Mouse (Mus musculus): ENCODE measurements around the gene Duox1. TPM values are rescaled to one million over a fixed set of nuclear protein-coding genes. Genes with fewer than 3 reads are reported as not detected.

Duox1 gene
- polyA plus RNA-seq, 1 experiment from 2014 or later: 0.36 TPM

- 93% methylated on average over 3 of the region's 3 CpGs for WGBS
- Histone ChIP-seq H3K9me3 (ENCODE audit: control insufficient read depth, low read depth, low read length) (no peaks in the 10 kb centered on the region), H3K4me1 (ENCODE audit: control insufficient read depth, insufficient read depth, low read length) (peaks cover 12% of the 10 kb centered on the region; the same call in 1 of the 2 replicates), H3K4me2 (replicated peaks; ENCODE audit: low read depth, low read length) (no peak overlapping the region), H3K9ac (replicated peaks; ENCODE audit: low read depth, low read length) (no peak overlapping the region), H3K27me3 (ENCODE audit: control insufficient read depth, insufficient read depth, low read length) (no peaks in the 10 kb centered on the region), H3K4me3 (ENCODE audit: low read depth, low read length) (no peak overlapping the region), H3K27ac (ENCODE audit: low read length) (no peak overlapping the region), H3K36me3 (ENCODE audit: control insufficient read depth, insufficient read depth, low read length) (no peaks in the 10 kb centered on the region)
- ATAC-seq (ENCODE audit: insufficient number of reproducible peaks, insufficient read depth, low FRiP score, low read depth): no peak
These were observed 31.8 kb downstream of the Duox1 start for GRCm38 (mm10) chr2:122347257-122347656.

GRCm38 (mm10) chr2:122348531-122349131, 33.2 kb downstream of the Duox1 start:
- Histone ChIP-seq H3K9me3 (ENCODE audit: control insufficient read depth, low read depth, low read length) (no peaks in the 10 kb centered on the region), H3K4me3 (ENCODE audit: low read depth, low read length) (peak overlapping the region; percentile 51), H3K4me1 (ENCODE audit: control insufficient read depth, insufficient read depth, low read length) (peaks cover 12% of the 10 kb centered on the region; the same call in 1 of the 2 replicates), H3K36me3 (ENCODE audit: control insufficient read depth, insufficient read depth, low read length) (peaks cover 3% of the 10 kb centered on the region; the same call in 1 of the 2 replicates), H3K4me2 (replicated peaks; ENCODE audit: low read depth, low read length) (peak overlapping the region; percentile 68), H3K27ac (ENCODE audit: low read length) (peak overlapping the region; percentile 97), H3K27me3 (ENCODE audit: control insufficient read depth, insufficient read depth, low read length) (no peaks in the 10 kb centered on the region), H3K9ac (replicated peaks; ENCODE audit: low read depth, low read length) (peak overlapping the region; percentile 55)
- WGBS: under 1% methylated on average over 57 of the region's 63 CpGs
- peak; percentile 86 for ATAC-seq (ENCODE audit: insufficient number of reproducible peaks, insufficient read depth, low FRiP score, low read depth)

DNA sequence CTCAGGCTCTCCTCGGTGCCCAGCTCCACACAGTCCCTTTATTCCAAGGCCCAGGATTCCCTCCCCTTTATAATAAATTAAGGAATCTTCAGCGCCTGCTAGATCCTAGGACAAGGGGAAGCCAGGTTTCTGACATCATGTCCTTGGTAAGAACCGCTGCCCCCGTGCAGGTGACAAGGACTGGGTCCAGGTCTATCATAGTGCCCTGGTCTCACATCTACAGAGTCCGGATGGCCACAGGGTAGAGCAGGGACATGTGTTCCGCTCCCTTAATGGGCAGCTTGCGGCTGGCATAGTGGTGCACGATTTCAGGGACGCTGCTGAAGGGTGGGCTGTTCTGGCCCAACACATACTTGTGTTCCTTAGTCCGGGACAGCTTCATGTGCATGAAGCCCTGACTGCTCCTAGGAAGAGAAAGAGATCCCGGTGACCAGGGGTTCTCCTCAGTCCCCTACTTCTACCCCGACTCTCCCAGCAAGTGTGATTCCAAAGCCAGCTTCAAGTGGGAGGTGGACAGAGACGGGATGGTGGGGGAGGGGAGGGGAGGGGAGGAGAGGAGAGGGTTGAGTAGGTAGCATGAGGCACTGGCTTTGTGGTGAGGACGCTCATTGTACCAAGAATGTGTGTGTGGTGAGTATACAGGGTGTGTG, 33.8 kb downstream of the Duox1 start:
- peaks cover 12% of the 10 kb centered on the region; the same call in 1 of the 2 replicates for H3K4me1 ChIP-seq (ENCODE audit: control insufficient read depth, insufficient read depth, low read length)
- peaks cover 5% of the 10 kb centered on the region; the same call in 1 of the 2 replicates for H3K36me3 ChIP-seq (ENCODE audit: control insufficient read depth, insufficient read depth, low read length)
- no peaks in the 10 kb centered on the region for H3K27me3 ChIP-seq (ENCODE audit: control insufficient read depth, insufficient read depth, low read length)
- peak overlapping the region; percentile 68 for H3K4me2 ChIP-seq (replicated peaks; ENCODE audit: low read depth, low read length)
- peak overlapping the region; percentile 97 for H3K27ac ChIP-seq (ENCODE audit: low read length)
- WGBS: 9% methylated on average over 14 of the region's 14 CpGs
- H3K9ac ChIP-seq (replicated peaks; ENCODE audit: low read depth, low read length): peak overlapping the region; percentile 55
- H3K9me3 ChIP-seq (ENCODE audit: control insufficient read depth, low read depth, low read length): no peaks in the 10 kb centered on the region
- peak; percentile 43 for ATAC-seq (ENCODE audit: insufficient number of reproducible peaks, insufficient read depth, low FRiP score, low read depth)
- peak overlapping the region; percentile 51 for H3K4me3 ChIP-seq (ENCODE audit: low read depth, low read length)

DNA sequence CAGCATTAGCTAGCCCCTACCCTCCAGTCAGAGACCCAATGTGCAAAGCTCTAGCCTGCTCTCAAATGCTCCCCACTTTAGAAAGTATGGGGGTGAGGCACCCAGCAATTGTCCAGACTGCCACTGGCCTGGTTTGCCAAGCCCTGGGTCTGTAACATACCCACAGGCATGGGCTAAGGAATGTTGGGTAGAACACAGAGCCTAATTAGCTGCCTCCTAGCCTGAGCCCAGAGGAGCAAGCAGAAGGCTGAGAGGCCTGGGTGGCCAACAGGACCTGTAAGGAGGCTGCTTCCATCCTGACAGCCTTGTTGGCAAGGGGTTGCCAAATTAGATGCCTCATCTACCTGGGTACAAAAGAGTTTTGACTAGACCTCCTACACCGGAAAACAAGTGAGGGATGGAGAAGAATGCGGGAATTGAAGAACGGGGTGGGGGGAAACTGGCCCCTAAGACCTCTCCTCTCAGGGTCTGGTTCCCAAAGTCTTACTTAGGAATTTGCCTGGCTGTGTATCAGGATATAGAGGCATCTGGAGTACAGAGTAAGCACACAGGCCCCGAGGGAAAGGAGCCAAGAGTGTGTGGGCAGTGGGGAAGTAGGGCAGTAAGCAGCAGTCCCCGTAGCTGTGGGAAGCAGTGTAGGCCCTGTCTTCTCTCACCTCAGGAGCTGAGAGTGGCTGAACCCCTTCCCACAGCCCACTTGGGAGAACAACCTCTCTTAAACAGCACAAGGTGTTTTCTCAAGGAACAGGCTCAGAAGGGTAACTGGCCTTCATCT, 35.9 kb downstream of the Duox1 start:
- Histone ChIP-seq H3K27ac (ENCODE audit: low read length) (peak overlapping the region; percentile 48; the same call in 1 of the 2 replicates), H3K27me3 (ENCODE audit: control insufficient read depth, insufficient read depth, low read length) (no peaks in the 10 kb centered on the region), H3K9me3 (ENCODE audit: control insufficient read depth, low read depth, low read length) (no peaks in the 10 kb centered on the region), H3K4me1 (ENCODE audit: control insufficient read depth, insufficient read depth, low read length) (peaks cover 12% of the 10 kb centered on the region; the same call in 1 of the 2 replicates), H3K4me3 (ENCODE audit: low read depth, low read length) (no peak overlapping the region), H3K9ac (replicated peaks; ENCODE audit: low read depth, low read length) (no peak overlapping the region), H3K36me3 (ENCODE audit: control insufficient read depth, insufficient read depth, low read length) (peaks cover 9% of the 10 kb centered on the region), H3K4me2 (replicated peaks; ENCODE audit: low read depth, low read length) (no peak overlapping the region)
- 71% methylated on average over 5 of the region's 5 CpGs for WGBS
- no peak for ATAC-seq (ENCODE audit: insufficient number of reproducible peaks, insufficient read depth, low FRiP score, low read depth)

GRCm38 (mm10) chr2:122351931-122352329, 36.5 kb downstream of the Duox1 start:
- no peak for ATAC-seq (ENCODE audit: insufficient number of reproducible peaks, insufficient read depth, low FRiP score, low read depth)
- no peak overlapping the region for H3K9ac ChIP-seq (replicated peaks; ENCODE audit: low read depth, low read length)
- H3K27ac ChIP-seq (ENCODE audit: low read length): peak overlapping the region; percentile 48; the same call in 1 of the 2 replicates
- peaks cover 10% of the 10 kb centered on the region for H3K36me3 ChIP-seq (ENCODE audit: control insufficient read depth, insufficient read depth, low read length)
- no peak overlapping the region for H3K4me2 ChIP-seq (replicated peaks; ENCODE audit: low read depth, low read length)
- 67% methylated on average over 4 of the region's 4 CpGs for WGBS
- H3K4me3 ChIP-seq (ENCODE audit: low read depth, low read length): no peak overlapping the region
- H3K27me3 ChIP-seq (ENCODE audit: control insufficient read depth, insufficient read depth, low read length): no peaks in the 10 kb centered on the region
- peaks cover 12% of the 10 kb centered on the region; the same call in 1 of the 2 replicates for H3K4me1 ChIP-seq (ENCODE audit: control insufficient read depth, insufficient read depth, low read length)
- no peaks in the 10 kb centered on the region for H3K9me3 ChIP-seq (ENCODE audit: control insufficient read depth, low read depth, low read length)

- H3K9ac ChIP-seq (replicated peaks; ENCODE audit: low read depth, low read length): no peak overlapping the region
- no peaks in the 10 kb centered on the region for H3K27me3 ChIP-seq (ENCODE audit: control insufficient read depth, insufficient read depth, low read length)
- no peak overlapping the region for H3K4me2 ChIP-seq (replicated peaks; ENCODE audit: low read depth, low read length)
- H3K9me3 ChIP-seq (ENCODE audit: control insufficient read depth, low read depth, low read length): no peaks in the 10 kb centered on the region
- H3K36me3 ChIP-seq (ENCODE audit: control insufficient read depth, insufficient read depth, low read length): peaks cover 10% of the 10 kb centered on the region
- no peak for ATAC-seq (ENCODE audit: insufficient number of reproducible peaks, insufficient read depth, low FRiP score, low read depth)
- no peak overlapping the region for H3K4me3 ChIP-seq (ENCODE audit: low read depth, low read length)
- WGBS: 68% methylated on average over 6 of the region's 6 CpGs
- no peak overlapping the region for H3K27ac ChIP-seq (ENCODE audit: low read length)
- H3K4me1 ChIP-seq (ENCODE audit: control insufficient read depth, insufficient read depth, low read length): peaks cover 10% of the 10 kb centered on the region; the same call in 1 of the 2 replicates
These were observed 37.5 kb downstream of the Duox1 start for GRCm38 (mm10) chr2:122352992-122353391.

- no peaks in the 10 kb centered on the region for H3K9me3 ChIP-seq (ENCODE audit: control insufficient read depth, low read depth, low read length)
- 81% methylated on average over 8 of the region's 8 CpGs for WGBS
- no peaks in the 10 kb centered on the region for H3K27me3 ChIP-seq (ENCODE audit: control insufficient read depth, insufficient read depth, low read length)
- H3K4me2 ChIP-seq (replicated peaks; ENCODE audit: low read depth, low read length): no peak overlapping the region
- peaks cover 8% of the 10 kb centered on the region; the same call in 1 of the 2 replicates for H3K4me1 ChIP-seq (ENCODE audit: control insufficient read depth, insufficient read depth, low read length)
- no peak for ATAC-seq (ENCODE audit: insufficient number of reproducible peaks, insufficient read depth, low FRiP score, low read depth)
- no peak overlapping the region for H3K27ac ChIP-seq (ENCODE audit: low read length)
- no peak overlapping the region for H3K4me3 ChIP-seq (ENCODE audit: low read depth, low read length)
- no peak overlapping the region for H3K9ac ChIP-seq (replicated peaks; ENCODE audit: low read depth, low read length)
- H3K36me3 ChIP-seq (ENCODE audit: control insufficient read depth, insufficient read depth, low read length): peaks cover 10% of the 10 kb centered on the region
These were observed 38.3 kb downstream of the Duox1 start for GRCm38 (mm10) chr2:122353765-122354164.

DNA sequence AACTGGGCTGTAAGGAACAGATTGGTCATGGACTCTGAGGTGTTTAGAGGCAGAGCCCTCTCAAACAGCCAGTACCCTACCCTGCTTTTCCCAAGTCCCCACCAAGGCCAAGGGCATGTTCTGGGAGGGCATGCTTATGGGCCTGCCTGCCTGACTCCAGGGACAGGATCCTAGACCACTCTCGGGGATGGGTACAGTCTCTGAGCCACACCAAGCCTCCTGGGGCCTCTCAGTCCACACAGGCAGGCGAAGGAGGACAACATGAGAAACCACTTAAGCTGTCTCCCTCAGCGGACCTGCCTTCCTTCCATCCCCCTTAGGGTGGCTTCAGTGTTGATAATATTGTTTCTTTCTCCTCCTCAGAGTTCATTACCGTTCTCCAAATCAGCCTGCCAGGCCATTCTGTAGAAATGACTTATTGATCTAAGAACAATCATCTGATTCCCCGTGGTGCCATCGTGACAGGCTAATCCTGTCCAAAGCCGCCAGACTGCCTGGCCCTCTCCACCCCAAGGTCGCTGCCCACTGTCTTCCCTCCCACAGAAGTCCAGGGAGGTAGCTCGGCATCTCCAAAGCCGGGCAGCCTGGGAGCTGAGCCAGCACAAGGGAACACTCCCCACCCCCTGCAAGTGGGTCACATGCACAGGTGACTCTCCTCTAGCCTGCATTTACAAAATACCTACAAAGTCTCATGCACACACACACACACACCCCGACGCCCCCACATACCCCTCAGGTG, 38.9 kb downstream of the Duox1 start:
- Histone ChIP-seq H3K4me1 (ENCODE audit: control insufficient read depth, insufficient read depth, low read length) (peaks cover 4% of the 10 kb centered on the region; the same call in 1 of the 2 replicates), H3K9me3 (ENCODE audit: control insufficient read depth, low read depth, low read length) (no peaks in the 10 kb centered on the region), H3K27ac (ENCODE audit: low read length) (no peak overlapping the region), H3K4me2 (replicated peaks; ENCODE audit: low read depth, low read length) (no peak overlapping the region), H3K4me3 (ENCODE audit: low read depth, low read length) (no peak overlapping the region), H3K36me3 (ENCODE audit: control insufficient read depth, insufficient read depth, low read length) (peaks cover 10% of the 10 kb centered on the region), H3K9ac (replicated peaks; ENCODE audit: low read depth, low read length) (no peak overlapping the region), H3K27me3 (ENCODE audit: control insufficient read depth, insufficient read depth, low read length) (no peaks in the 10 kb centered on the region)
- ATAC-seq (ENCODE audit: insufficient number of reproducible peaks, insufficient read depth, low FRiP score, low read depth): no peak
- 70% methylated on average over 12 of the region's 12 CpGs for WGBS

Measured in stomach, embryonic 14.5 days (tissue).